Mouse (Mus musculus) cerebellum, adult 2 months (tissue): ENCODE measurements at regions not wholly inside any gene's neighbourhood (a gene's known extent, or its start where the extent isn't known, plus 50 kb on each side); places are given as distances from the start of the nearest gene placed in this dataset.
A peak's percentile ranks its signal among the peaks of the same experiment; 100 is the strongest.

Experiments
- DNase-seq, 2 experiments: peaks; one replicate each; pipeline ENCODE4 v3.0.0; 2021
- H3K27ac ChIP-seq: fragments of 200-500 bp; 2 replicates; pipeline ENCODE4 v1.5.1; 2012; ENCODE audit warnings: low read length, control low read depth, inconsistent platforms; ENCODE audit not compliant: insufficient read depth
- H3K27me3 ChIP-seq: fragments of 200-500 bp; 2 replicates; pipeline ENCODE4 v1.6.1; 2012; ENCODE audit warnings: inconsistent platforms, mild to moderate bottlenecking, low read length, moderate library complexity; ENCODE audit not compliant: control insufficient read depth, insufficient read depth
- H3K4me1 ChIP-seq: fragments of 200-500 bp; 2 replicates; pipeline ENCODE4 v1.6.1; 2011; ENCODE audit warnings: low read length; ENCODE audit not compliant: control insufficient read depth, insufficient read depth
- H3K4me3 ChIP-seq: fragments of 200-500 bp; replicated peaks from 2 replicates; pipeline ENCODE3; 2011; ENCODE audit warnings: mild to moderate bottlenecking, low read depth, low read length, control low read depth; ENCODE audit not compliant: insufficient read depth
- CTCF ChIP-seq: fragments of 200-500 bp; IDR thresholded peaks from 2 replicates; pipeline ENCODE4 v1.5.1; 2011; ENCODE audit warnings: low read depth, mild to moderate bottlenecking, control low read depth, low read length, moderate library complexity, borderline replicate concordance; ENCODE audit not compliant: insufficient read depth
- POLR2A ChIP-seq: fragments of 200-500 bp; IDR thresholded peaks from 2 replicates; pipeline ENCODE4 v1.6.1; 2011; ENCODE audit warnings: low read length, control low read depth, borderline replicate concordance; ENCODE audit not compliant: insufficient read depth
- WGBS: fragments of 180-500 bp; shearing (Covaris S2); methylation state at CpG from one replicate; pipeline ENCODE4 v1.1.7; 2018; 5-methylcytosine and 5-hydroxymethylcytosine counted together

GRCm38 (mm10) chr11:111529591-111529990 lies 463.6 kb downstream of the Kcnj2 start:
- whole genome bisulfite sequencing: 83% methylated on average over 9 of the region's 9 CpGs
- no peaks in the 10 kb centered on the region for H3K27me3 ChIP-seq
- no peak for DNase-seq
- no peak for TF ChIP-seq POLR2A
- TF ChIP-seq CTCF: no peak
- no peak overlapping the region for H3K27ac ChIP-seq
- H3K4me3 ChIP-seq: no peak overlapping the region
- no peaks in the 10 kb centered on the region for H3K4me1 ChIP-seq

- TF ChIP-seq POLR2A (no peak), CTCF (no peak)
- H3K4me1 ChIP-seq: no peaks in the 10 kb centered on the region
- no peak overlapping the region for H3K27ac ChIP-seq
- DNase-seq: no peak
- WGBS: 64% methylated on average over 3 of the region's 3 CpGs
- H3K4me3 ChIP-seq: no peak overlapping the region
- no peaks in the 10 kb centered on the region for H3K27me3 ChIP-seq
Measured at GRCm38 (mm10) chr11:111530912-111531311, 464.9 kb downstream of the Kcnj2 start.

DNA sequence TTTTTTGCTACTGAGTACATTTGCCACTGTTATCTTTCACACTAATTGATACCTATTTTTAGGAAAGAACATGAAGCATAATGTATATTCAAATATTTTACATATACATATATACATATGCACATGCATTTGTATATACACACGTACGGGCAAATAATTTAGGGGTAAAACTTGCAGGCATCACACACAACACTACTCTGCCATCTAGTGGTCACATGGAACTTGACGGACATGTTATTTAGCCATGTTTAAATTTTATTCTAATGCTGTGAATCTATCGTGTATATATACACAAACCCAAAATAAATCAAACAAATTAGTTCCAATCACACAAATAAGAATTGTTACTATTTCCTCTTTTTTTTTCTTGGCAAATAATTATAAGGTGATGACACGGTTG lies 466.5 kb downstream of the Kcnj2 start:
- no peak for DNase-seq
- H3K27me3 ChIP-seq: no peaks in the 10 kb centered on the region
- 16% methylated on average over 5 of the region's 5 CpGs for WGBS
- TF ChIP-seq POLR2A: no peak
- no peak for TF ChIP-seq CTCF
- H3K4me1 ChIP-seq: no peaks in the 10 kb centered on the region
- H3K27ac ChIP-seq: no peak overlapping the region
- H3K4me3 ChIP-seq: no peak overlapping the region

DNA sequence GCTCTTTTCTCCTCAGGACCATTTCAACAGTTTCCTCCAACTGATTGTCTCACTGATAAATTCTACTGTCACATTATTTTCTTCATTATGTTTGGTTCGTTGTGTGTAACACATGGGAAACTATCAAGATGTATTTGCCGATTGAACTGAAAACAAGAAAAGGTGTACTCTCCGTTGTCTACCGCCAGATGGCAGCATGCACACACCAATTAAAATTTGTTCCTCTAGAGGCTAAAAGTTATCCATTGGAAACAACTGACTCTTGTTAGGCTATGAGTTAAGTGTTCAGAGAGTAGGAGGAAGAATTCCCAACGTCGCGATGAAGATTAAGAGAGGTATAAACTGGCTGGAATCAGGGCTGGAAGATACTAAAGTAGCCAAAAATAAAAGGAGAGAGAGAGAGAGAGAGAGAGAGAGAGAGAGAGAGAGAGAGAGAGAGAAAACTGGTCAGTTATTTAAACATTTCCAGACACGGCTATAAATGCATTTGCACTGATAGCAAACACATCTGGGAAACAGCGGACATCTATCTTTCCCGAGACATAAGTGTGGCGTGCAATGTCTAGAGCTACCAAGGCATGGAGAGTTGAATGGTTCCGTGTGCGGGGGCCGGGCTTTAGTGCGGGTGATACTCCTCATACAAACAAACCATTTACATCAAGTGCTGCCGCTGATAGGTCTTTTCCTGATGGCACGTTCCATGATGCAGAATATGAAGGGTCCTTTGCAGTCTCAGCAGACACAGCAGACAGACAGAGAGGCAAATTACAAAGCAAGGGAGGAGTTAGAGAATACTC lies 470.3 kb downstream of the Kcnj2 start:
- TF ChIP-seq CTCF (peak; percentile 43; the same call in 1 of the 2 replicates), POLR2A (no peak)

GRCm38 (mm10) chr11:111537654-111538053 lies 471.7 kb downstream of the Kcnj2 start:
- H3K4me3 ChIP-seq: no peak overlapping the region
- WGBS: 16% methylated on average over 3 of the region's 3 CpGs
- peak; percentile 47; the same call in 1 of the 2 replicates for TF ChIP-seq CTCF
- TF ChIP-seq POLR2A: no peak
- H3K27ac ChIP-seq: no peak overlapping the region
- no peaks in the 10 kb centered on the region for H3K4me1 ChIP-seq
- peak; percentile 41 to 54 for DNase-seq
- H3K27me3 ChIP-seq: no peaks in the 10 kb centered on the region

More for the DNA sequence above, 470.3 kb downstream of the Kcnj2 start:
- 46% methylated on average over 17 of the region's 17 CpGs for WGBS
- H3K27me3 ChIP-seq: no peaks in the 10 kb centered on the region
- no peak overlapping the region for H3K27ac ChIP-seq
- H3K4me3 ChIP-seq: no peak overlapping the region
- peak; percentile 31 to 44 for DNase-seq
- no peaks in the 10 kb centered on the region for H3K4me1 ChIP-seq

GRCm38 (mm10) chr11:111539960-111540359 lies 474.0 kb downstream of the Kcnj2 start:
- H3K27ac ChIP-seq: no peak overlapping the region
- H3K4me1 ChIP-seq: no peaks in the 10 kb centered on the region
- 93% methylated on average over 6 of the region's 6 CpGs for WGBS
- TF ChIP-seq POLR2A (no peak), CTCF (no peak)
- no peaks in the 10 kb centered on the region for H3K27me3 ChIP-seq
- DNase-seq: no peak
- H3K4me3 ChIP-seq: no peak overlapping the region

- DNase-seq: no peak
- no peak overlapping the region for H3K27ac ChIP-seq
- no peak for TF ChIP-seq POLR2A
- TF ChIP-seq CTCF: no peak
- no peaks in the 10 kb centered on the region for H3K4me1 ChIP-seq
- 62% methylated on average over 4 of the region's 4 CpGs for WGBS
- no peaks in the 10 kb centered on the region for H3K27me3 ChIP-seq
- no peak overlapping the region for H3K4me3 ChIP-seq
Measured at GRCm38 (mm10) chr11:111545291-111545690, 479.3 kb downstream of the Kcnj2 start.

- Histone ChIP-seq H3K27me3 (no peaks in the 10 kb centered on the region), H3K4me1 (no peaks in the 10 kb centered on the region), H3K4me3 (no peak overlapping the region), H3K27ac (no peak overlapping the region)
- DNase-seq: no peak
- no peak for TF ChIP-seq POLR2A
Measured at GRCm38 (mm10) chr11:111555131-111555530, 489.2 kb downstream of the Kcnj2 start.
